Mouse (Mus musculus): ENCODE results near the gene Slco1a5.
"Not testable (repeated sequence)": the region's sequence is repeated elsewhere in the genome, so short reads cannot be mapped to it uniquely, and the experiment has no call there.

Gene Slco1a5

DNA sequence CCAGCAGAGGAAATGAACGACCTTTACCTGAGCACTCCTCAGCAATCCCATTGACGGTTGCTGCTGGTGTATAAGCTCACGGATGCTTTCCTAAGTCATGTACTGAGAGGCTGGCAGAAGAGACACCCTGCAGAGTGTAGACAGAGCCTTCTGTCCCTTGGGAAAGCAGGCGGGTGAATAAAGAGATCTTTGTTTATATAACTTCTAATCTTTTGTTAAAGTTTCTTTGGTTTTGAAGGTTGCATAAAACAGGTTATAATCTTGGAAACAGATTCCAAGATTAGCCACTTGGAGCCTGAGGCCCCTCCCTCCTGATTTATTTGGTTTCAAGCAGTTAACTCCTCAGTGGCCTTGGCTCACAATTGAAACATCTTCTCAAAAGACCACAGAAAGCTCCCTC, at the start of gene Slco1a5:
Gene Slco1a5 (minus strand): TSS at position 101 of the 400 bp plus-strand sequence.
- no peak for DNase-seq

GRCm38 (mm10) chr6:142369568-142369967, 46.8 kb upstream of the Slco1a5 start:
- DNase-seq = no peak

DNA sequence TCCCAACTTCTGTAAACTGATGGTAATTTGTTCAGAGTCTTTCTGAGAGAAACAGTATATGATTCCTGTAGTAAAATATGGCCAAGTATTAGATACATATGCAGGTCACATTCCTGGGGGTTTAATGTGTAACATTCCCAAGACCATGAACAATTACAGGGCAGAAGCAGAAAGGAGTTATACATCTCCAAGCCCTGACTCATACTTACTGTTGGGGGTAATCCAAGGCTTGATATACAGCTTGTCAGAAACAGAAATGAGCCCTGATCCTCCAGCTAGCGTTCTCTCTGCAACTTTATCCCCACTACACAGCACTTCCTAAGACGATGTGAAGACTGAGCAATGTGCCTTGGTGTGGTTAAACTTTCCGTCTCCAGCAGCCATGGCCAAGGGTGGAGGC, 44.8 kb upstream of the Slco1a5 start:
- no peak for DNase-seq

GRCm38 (mm10) chr6:142366473-142367018, 43.8 kb upstream of the Slco1a5 start:
- DNase-seq = no peak

DNA sequence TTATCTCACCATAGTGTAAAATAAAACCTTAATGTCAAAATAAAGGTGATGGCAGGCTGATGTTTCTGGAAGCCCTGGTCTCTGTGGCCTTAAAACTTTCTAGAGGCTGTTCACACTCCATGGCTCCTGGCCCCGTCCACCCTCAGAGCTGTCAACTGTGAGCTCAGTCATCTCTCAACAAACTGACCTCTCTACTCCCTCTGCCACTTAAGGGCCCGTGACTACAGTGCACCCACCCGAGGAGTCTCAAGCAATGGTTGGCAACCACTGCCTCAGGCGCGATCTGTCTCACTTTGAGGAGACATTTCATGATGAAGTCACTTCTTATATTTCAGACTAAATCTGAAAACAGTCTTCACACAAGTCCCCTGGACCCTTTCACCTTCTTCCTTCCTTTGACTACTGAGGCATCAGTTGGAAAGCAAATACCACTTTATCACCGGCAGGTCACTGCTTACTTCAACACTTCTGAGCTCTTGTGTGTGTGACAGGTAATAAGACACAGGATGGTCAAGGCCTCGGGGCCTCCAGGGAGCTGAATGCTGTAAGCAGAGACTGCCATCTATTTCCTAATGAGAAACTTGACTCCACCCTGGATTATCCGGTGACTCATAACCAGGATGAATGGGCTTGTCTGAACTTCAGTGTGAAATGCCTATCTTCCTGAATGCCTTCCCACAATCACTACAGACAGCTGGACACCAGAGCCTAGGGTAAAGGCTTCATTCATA, 43.1 kb upstream of the Slco1a5 start:
- DNase-seq = no peak

DNA sequence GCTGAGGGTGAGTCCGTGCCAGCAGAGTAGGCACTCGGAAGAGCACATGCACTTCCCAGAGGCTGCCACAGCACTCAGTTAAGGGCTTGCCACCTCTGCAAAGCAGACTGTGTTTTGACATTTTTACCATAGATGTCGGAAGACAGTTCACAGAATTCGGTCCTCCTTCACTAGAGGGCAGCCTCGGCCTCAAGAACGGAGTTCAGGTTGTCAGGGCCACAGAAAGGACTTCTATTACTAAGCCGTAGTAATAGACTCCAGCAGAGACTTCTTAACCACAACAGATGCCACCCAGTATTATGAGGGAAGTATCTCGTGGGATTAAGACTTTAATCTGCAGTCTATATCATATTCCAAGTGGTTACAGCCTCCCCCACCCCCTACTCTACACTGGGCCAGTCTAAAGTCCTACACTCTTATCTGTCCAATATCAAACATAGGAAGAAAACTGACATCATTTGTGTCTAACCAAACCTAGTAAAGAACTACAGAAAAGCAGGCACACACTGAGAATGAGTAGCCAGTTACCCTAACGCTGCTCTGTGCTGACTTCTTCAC, 40.3 kb upstream of the Slco1a5 start:
- peak; percentile 35 for DNase-seq

- DNase-seq = no peak
Measured at GRCm38 (mm10) chr6:142362036-142362435, 39.3 kb upstream of the Slco1a5 start.

DNA sequence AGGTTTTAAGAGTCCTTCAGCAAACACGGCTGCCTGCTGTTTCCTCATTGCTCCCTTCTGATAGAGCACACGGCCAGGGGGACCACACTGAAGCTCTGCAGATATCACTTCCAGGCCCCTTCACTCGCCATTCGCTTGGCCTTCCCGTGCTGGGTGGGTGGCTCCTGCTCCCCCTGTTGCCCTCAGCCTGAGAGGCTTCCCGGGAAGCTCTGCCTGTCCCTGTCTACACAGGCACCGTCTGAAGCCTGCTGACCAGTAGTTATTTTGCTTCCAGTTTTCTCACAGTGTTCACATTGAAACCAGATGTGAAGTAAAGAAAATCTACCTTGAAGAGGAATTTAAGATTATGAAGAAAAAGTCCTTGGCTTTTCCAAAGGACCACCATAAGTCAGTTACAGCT, 34.3 kb upstream of the Slco1a5 start:
- DNase-seq = no peak

GRCm38 (mm10) chr6:142352099-142352498, 29.3 kb upstream of the Slco1a5 start:
- not testable (repeated sequence) for DNase-seq

DNA sequence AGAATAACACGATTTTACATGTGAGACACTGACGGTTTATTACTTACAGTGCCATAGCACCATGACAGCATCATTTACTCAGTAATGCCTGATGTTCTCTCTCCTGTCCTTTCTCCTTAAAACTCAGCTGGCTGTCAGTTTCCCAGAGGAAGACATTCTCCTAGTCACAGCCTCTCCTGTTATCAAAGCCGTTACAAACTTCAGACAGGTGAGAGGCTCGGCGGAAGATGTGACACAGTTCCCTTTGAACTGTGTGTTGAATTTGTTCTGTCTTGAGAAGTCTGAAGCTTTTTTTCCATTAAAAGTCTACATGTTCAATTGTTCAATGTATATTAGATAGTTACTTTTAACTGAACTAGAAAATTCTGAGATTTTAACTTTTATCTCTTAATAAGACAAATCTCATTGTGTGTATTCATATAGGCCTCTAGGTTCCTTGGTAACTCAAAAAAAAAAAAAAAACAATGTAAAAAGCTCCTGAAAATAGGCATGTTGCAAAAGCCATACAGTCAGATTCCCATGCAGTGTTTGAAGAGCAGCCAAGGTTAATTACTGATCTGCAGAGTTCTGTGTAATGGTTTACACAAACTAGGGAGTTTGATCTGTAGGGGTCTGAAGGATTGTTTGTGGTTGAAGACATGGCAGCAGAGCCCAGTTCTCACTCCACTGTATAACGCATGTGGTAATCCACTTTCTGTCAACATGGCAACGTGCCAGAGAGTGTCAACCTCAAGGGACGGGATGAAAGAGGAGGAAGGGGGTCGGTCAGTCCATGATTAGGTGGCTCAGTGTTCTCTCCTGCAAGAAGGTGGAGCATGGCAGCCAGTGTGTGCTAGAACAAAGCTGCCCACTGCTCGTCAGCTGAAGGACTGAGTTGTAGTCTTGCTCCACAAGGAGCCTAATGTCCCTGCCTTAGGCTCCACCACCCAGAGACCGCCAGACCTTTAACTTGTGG, 24.9 kb upstream of the Slco1a5 start:
- no peak for DNase-seq

DNA sequence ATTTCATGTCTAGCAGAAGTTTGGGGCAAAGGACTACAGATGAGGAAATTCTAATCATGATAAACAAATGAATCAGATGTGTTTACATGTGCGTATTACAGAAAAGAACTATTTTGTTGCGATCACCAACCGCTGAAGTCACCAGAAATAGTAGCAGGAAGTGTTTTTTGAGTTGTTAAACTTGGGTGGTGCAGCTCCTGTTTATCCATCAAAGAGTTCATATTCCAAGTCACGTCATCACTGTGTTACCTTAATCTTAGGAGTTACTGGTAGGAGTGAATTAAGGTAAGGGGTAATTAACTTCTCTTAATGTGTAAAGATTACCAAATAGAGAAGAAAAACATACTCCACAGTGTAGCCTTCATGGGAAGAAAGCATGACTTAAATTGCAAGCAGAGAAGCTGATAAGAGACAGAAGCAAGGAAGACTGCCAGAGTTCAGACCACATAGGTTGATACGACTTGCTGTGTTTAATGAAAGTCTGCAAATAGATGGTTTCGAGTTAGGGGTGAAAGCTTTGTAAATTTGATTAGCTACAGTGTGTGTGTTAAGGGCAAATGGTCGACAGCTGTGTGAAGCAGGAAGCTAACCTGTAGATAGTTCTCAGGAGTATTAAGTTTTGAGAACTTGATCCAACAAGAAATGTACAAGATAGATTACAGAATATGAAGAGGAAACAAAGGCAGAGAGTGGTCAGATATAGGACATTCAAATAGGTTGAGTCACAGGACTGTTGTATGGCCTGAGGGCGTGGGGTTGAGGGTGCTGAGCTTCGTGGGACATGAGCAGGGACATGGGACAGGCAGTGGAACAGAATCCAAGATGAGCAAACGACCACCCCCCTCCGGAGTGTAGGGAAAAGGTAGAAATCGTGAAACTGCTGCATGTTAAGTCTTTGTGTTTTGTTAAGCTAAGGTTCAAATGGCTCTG, 23.7 kb upstream of the Slco1a5 start:
- DNase-seq = no peak

GRCm38 (mm10) chr6:142345440-142346038, 22.8 kb upstream of the Slco1a5 start, which contains the start of gene Pyroxd1:
Gene Pyroxd1 (plus strand): TSS chr6:142345654.
- DNase-seq = peak; percentile 97

GRCm38 (mm10) chr6:142343561-142343960, 20.8 kb upstream of the Slco1a5 start:
- peak; percentile 47 for DNase-seq

- DNase-seq = no peak
Measured at GRCm38 (mm10) chr6:142339576-142339975, 16.8 kb upstream of the Slco1a5 start.

DNA sequence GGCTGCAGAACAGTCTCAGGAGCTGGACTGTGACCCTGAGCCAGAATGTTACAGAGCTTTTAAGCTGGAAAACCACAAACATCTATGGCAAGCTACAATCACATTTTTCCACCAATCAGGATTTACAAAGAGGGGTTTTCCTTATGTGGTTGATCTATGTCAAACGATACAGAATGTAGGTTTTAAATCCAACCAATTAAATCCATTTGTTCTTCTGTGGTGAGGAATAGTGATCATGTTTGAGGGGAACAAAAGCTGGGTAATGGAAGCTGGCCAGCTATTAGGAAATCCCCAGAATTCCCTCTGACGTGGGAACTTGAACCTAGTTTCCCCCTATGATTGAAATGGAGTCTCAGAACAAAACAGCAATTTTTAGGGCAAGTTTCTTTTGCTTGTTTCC, 16.2 kb upstream of the Slco1a5 start:
- no peak for DNase-seq

DNA sequence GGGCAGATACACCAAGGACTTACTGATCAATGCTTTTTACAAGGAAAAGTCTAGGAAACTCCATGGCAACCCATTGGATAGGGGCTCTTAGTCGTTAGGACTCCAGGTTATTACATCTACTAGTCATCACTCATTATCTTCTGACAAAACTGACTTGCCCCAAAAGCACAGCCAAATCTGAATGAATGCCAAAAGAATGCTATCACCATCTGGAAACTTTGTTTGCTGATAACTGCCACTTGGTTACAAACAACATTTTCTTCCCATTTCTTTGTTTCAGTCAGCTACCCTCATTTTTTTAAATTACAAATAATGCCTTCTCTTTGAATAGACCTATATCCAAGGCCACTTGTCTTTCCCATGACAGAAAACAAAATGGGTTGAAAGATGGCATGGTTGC, 6.4 kb upstream of the Slco1a5 start:
- DNase-seq = no peak

DNA sequence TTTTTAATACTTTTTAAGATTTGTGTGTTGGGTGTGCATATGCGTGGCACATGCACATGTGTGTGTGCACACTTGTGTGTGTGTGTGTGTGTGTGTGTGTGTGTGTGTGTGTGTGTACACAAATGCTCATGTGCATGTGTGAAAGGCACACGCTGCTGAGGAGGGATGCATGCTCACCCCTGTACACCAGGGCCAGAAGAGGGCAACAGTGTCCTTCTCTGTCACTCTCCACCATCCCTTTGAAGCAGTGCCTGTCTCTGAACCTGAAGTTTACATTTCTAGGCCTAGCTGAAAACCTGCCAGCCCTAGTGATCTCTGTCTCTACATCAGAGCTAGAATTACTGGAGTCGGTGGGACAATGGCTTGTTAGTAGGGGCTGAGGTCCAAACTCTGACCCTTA, 3.8 kb upstream of the Slco1a5 start:
- DNase-seq = no peak

GRCm38 (mm10) chr6:142317106-142317505, 5.7 kb downstream of the Slco1a5 start:
- no peak for DNase-seq

DNA sequence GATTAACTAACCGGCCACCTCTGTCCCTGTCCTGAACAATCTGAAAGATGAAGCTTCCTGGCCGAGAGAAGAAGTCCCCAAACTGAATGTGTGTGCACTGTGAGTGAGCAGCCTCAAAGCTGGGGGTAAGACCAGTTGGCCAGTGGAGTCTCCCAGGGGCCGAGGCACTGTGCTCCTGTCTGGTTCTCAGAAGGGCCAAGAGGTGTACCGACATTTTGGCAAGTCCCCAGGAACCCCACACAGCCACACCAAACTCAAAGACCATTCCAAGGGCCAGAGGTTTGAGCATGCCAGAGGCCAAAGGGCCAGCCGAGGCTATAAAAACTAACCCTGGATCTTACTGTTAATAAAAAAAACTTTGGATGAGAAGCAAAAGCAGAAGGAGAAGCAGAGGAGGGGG, 8.5 kb downstream of the Slco1a5 start:
- DNase-seq = no peak

GRCm38 (mm10) chr6:142305076-142305475, 17.7 kb downstream of the Slco1a5 start:
- DNase-seq = no peak

- no peak for DNase-seq
Measured at GRCm38 (mm10) chr6:142298098-142298497, 24.7 kb downstream of the Slco1a5 start, which contains the start of gene Iapp. Gene Iapp (plus strand): TSS chr6:142298423.
